Mouse (Mus musculus) brain, embryonic 14.5 days (tissue): ENCODE measurements at regions not wholly inside any gene's neighbourhood (a gene's known extent, or its start where the extent isn't known, plus 50 kb on each side); places are given as distances from the start of the nearest gene placed in this dataset.

Experiments
- CTCF ChIP-seq: fragments of 200-500 bp; IDR thresholded peaks from 2 replicates; pipeline ENCODE4 v1.5.1; 2012; ENCODE audit warnings: inconsistent platforms, mild to moderate bottlenecking, moderate library complexity, borderline replicate concordance; ENCODE audit not compliant: insufficient read depth, insufficient read length; ENCODE audit errors: extremely low read depth
- POLR2A ChIP-seq: fragments of 200-500 bp; IDR thresholded peaks from 2 replicates; pipeline ENCODE4 v1.6.1; 2012; ENCODE audit warnings: mild to moderate bottlenecking, inconsistent platforms, borderline replicate concordance; ENCODE audit not compliant: poor library complexity, insufficient read depth, insufficient read length, severe bottlenecking; ENCODE audit errors: extremely low read depth

- TF ChIP-seq CTCF = no peak
- no peak for TF ChIP-seq POLR2A
Measured at GRCm38 (mm10) chr3:40403402-40403801, 127.7 kb upstream of the Intu start.
